Mouse (Mus musculus) urinary bladder, adult 18-20 months (tissue): ENCODE data around the gene Ttc7b.

Source experiments
- DNase-seq, 2 experiments: peaks; one replicate each; pipeline ENCODE4 v3.0.0; 2022; ENCODE audit warnings: low spot score in 2 of 2, mixed read lengths in 2 of 2

Gene Ttc7b

DNA sequence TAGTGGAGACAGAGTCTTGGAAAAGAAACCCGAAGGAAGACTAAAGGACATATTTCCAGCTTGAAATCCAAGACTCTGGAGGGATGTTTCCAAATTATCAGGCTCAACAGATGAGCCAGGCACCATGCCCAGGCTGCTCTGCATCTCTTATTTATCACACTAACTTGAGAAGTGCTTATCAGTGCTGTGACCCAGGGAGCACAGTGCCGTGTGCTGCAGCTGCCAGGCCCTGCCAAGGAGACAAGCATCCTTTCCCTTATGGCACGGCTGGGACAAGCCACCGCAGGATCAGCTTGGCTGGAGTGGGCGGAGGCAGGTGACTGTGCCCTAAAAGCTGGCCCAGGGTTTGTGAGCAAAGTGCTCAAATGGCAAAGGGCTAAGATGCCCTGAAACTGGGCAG is 184.4 kb downstream of the Ttc7b start:
- DNase-seq, result no peak

DNA sequence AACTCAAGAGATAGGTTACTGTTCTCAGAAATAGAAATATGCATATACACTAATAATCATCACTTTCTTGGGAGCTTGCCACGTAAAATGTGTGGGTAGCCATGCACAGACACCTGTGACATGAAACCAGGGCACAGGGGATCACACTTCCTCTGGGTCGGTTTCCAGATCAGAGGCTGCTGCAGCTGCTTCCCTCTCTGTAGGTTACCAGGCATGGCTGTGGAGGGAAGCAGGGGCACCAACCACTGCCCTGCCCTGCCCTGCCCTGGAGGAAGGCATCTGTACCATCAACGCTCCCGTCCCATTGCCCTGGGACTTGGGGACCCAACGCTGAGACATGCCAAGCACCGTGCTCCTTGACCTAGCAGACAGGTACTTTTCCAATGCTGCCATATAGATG is 188.8 kb downstream of the Ttc7b start:
- DNase-seq, result no peak

- DNase-seq, result no peak
These were observed 190.4 kb downstream of the Ttc7b start for GRCm38 (mm10) chr12:100330234-100330633.

DNA sequence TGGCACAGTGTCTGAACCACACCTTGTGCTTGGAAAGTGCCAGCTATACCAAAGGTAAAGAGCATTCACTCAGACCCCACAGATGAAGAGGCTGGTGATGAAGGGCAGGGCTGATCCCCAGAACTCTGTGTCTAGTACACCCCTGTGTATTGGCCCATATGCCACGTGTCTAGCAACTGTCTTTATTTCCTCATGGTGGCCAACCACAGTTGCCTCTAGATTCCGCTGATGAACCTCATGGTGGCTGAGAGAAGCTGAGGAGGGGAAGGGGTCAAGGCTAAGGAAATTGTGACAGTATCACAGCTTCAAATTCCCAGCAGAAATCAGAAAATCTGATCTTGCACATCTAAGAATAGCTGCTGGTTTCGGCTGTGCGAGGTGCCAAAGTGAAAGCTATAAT is 191.6 kb downstream of the Ttc7b start:
- DNase-seq, result no peak

DNA sequence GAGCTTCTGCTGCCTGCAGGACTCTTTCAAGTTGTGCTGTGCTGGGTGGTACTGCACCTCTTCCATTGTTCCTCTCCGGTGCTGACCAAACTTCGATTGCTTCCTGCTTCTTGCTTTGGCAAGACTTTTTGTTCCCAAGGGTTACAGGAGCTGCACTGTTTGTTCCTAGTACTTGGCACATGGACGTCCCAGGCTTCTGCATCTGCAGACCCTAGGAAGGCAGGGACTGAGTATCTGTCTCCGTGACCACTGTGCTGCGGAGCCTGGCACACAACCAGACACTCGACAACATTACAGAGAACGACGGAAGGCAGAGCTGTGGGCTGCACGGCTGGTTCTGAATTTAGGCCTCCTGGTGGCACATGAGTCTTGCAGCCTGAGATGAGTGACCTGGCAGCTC is 192.1 kb downstream of the Ttc7b start:
- DNase-seq, result no peak

DNA sequence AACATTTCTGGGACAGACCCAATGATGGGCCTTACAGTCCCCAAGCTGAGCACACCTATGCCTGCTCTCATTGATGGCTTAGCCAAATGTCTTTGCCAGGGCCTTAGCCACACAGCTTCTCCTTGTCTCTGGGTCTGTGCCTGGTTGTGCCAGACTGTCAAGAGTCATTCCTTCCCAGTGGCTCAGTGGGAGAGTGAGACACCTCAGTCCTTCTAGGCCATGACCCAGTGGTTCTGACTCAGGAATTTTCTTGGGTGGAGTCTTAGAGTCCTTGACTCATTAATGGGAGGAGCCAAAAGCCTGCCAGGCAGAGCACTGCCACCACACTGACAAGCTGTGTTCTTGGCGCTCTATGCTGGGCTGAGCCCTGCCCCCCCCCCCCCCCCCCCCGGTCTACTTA is 193.9 kb downstream of the Ttc7b start:
- peak in 1 of 2 experiments; percentile 20 for DNase-seq

- no peak for DNase-seq
These were observed 195.0 kb downstream of the Ttc7b start for GRCm38 (mm10) chr12:100325618-100326017.

GRCm38 (mm10) chr12:100325212-100325611 is 195.4 kb downstream of the Ttc7b start:
- no peak for DNase-seq

DNA sequence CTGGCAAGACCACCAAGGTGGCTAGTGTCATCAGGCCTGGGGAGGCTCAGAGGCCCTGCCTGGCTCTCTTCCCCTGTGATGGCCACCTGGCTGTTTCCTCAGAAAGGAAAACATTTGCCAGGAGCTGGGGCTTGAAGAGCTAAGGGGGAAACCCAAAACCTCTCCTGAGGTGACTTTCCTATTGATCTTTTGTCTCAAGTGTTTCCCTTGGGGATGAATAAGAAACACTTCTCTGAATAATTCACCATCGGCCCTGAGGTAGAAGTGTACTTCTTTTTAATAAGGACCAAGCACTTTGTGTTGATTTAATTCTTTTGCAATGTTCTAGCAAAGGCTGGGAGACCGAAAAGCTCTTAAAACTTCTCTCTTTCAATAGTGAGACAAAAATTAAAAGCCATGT is 197.0 kb downstream of the Ttc7b start:
- DNase-seq, result no peak

- no peak for DNase-seq
These were observed 198.4 kb downstream of the Ttc7b start for GRCm38 (mm10) chr12:100322225-100322624.

DNA sequence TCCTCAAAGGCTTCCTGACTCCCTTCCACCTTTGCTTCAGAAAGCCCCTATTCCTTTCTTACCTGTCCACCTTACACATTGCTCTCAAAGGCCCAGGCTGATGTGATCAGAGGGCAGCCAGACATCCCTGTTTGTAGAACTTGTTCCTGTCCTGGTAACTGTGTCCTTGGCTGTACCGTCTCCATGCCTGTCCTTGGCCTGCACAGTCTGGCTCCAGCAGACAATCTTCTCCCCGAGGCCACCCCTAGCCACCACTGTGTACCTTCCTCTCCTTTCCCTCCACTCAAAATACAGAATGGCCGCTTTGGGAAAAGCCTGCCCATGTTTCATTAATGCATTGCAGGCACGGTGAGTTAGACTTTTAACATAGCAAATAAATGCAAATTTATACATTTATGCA is 199.1 kb downstream of the Ttc7b start:
- no peak for DNase-seq

DNA sequence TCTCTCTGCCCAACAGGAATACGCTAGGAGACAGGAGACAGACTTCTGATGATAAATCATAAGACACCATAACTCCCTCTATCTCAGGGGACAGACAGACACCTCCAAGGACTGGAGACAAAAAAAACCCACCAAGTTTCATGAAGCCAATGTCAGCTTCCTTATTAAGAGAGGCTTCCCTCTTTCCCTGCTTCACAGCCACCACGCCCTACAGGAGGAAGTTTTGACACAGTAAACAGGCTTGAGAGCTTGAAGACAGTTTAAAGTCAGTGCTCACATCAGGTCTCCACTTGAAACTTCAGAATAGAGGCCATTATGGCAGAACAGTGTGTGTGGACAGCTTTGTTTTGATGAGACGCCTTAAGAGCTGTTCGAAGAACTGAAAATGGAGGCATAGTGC is 200.9 kb downstream of the Ttc7b start:
- no peak for DNase-seq

DNA sequence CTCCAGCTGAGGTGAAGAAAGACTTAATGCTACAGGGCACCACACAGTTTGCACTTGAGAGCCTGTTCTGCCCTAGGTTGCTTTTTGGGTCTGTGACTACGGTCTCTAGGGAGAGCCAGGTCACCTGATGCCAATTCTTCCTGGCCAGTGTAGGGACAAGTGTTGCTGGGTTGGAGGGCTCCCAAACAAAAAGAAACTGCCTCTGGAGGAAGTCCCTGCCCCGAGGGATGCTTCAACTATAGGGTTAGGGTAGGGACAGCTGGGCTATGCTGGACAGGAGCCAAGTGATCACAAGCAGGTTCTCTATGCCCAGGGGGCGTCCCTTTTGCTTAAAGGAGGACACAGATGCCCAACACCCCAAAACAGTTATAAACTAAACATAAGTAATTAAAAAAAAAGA is 202.7 kb downstream of the Ttc7b start:
- DNase-seq, result no peak

- no peak for DNase-seq
These were observed 204.5 kb downstream of the Ttc7b start for GRCm38 (mm10) chr12:100316094-100316493.

DNA sequence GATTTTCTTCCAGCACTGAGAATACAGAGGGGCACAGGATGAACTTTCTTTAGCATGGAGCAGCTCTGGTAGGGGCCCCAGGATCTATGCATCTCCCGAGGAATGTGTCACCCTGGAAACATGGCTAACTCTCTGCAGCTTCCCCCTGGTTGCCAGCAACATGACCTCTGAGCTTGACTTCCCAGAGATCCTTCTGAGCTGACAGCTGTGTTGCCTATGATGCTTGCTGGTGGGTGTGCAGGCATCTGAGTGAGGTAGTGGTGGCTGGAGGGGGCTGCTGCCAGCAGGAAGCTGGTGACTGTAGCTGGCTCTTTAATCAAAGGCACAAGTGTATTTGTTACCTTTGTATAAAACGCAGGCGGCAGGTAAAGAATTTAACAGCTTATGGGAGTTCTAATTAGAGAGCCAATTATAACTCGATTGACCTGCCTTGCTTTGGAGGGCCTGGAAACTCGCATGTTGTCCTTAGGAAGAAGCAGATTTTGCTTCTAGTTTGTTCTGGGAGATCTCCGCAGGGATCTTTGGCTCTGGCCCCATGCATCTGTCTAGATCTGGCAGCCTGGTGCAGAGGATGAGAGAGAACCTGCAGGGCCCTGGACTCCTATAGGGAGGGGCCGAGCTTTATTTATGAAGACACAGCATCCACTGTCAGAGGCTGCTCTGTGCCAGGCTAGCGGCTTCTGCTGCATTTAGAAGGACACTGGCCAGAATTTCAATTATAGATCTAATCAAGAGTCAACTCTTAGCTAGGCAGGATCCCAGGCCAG is 205.3 kb downstream of the Ttc7b start:
- DNase-seq, result no peak

DNA sequence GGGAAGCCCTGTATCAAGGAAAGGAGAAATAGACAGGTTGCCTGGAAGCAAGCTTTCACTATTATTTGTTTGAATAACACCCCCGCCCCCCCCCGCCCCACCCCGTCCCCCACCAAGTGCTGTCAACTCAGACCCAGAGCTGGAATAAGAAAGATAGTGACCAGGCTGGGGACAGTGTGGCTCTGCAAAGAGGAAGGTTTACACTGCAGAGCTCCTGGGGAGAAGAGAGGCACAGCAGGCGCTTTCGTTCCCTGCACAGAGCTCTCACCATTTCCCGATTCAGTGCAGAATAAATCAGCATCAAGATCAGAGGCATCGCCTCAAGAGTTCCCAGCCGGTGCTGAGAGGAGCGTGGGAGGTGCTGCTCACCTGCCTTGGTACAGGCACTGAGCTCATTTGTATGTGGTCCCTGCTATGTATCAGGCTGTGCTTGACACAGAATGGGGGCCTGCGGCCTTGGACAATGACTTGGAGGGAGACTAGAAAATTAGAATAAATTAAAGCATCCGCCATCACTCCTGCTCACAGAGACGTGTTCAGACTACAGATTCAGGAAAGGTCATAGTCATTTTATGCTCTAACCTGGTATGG is 206.7 kb downstream of the Ttc7b start:
- no peak for DNase-seq

DNA sequence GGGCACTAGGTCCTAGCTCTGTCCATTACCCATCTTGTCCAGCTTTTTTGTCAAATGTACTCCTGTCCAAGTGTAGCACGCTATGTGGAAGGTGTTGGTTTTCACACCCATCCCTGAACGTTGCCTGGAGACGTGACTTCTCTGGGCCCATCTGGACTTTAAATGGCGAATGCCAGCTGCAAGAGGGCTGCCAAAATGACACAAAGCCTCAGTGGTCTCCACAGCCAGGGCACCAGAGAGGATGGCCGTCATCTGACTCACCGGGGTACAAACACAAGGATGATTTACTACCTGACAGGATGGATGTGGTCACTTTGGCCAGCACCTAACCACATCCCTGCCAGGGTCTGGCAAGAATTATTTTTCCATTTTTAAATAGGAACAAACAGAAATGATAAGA is 207.4 kb downstream of the Ttc7b start:
- no peak for DNase-seq

DNA sequence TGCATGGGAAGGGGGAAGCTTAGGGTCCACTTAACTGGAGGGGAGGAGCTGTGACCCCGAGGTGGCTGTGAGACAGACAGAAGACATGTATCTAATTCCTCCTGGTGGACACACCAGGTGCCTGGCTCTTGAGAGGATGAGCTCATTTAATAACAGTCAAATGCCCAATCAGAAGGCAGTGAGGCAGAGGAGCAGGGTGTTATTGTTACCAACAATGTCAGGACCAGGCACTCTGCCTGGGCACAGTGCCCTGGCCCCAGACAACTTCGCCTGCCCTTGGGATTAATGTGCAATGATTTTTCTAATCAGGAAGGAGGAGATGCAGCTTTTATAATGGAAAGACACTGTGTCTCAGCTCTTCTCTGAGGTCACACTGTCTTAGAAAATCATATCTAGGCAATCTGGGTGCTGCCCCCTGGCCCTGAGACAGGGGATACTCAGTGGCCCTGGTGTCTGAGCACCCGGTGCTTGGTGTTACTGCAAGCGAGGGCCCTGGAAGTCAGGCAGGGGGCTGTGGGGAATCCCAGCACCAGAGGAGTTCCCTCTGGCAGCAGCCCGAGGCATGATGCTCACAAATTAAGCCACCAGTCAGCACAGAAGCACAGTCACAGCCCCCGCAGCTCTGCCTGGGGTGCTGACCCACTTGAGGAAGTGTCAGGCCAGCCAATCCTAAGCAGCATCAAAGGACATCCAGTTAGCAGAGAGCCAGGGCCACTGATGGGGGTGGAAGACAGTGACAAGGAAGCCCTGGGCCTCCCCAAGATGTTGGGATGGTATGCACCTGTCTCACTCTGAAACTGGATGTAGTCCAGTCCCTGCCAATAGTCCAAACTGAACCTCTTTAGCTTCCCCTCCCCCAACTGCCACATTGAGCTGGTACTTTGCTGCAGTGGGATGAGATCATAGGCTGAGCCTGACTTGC is 209.9 kb downstream of the Ttc7b start:
- no peak for DNase-seq

GRCm38 (mm10) chr12:100309201-100309600 is 211.4 kb downstream of the Ttc7b start:
- DNase-seq, result no peak

- DNase-seq, result no peak
These were observed 212.9 kb downstream of the Ttc7b start for GRCm38 (mm10) chr12:100307501-100308260.

GRCm38 (mm10) chr12:100306336-100306735 is 214.3 kb downstream of the Ttc7b start:
- DNase-seq, result no peak
